Mouse (Mus musculus): ENCODE data around the gene Hhipl1.

DNA sequence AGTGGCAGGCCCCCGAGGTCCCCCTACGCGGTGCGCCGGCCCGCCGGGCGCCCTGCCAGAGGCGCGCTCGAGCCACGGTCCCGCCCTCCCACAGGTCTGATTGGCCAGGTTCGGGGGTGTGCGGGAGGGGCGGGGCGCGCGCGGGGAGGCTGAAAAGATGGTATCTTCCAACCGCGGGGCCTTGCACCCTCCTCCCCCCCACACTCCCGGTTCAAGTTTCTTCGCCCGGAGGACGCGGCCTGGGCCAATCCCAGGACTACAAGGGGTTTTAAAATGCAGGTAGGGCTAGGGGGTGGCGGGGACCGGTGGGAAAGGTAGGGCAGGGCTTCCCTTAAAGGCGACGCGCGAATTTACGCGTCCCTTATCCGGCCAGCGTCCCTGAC lies 30.6 kb upstream of the Hhipl1 start:
- TF ChIP-seq CTCF (conservative IDR thresholded peaks at IDR 0.05; ENCODE audit: insufficient read depth, insufficient read length, low read depth, low read length): no peak
- TF ChIP-seq POLR2A (IDR thresholded peaks at IDR 0.05; ENCODE audit: low read depth, low read length): peak; percentile 10

Data from kidney, adult 2 months (tissue).